Mouse (Mus musculus): Measurements from ENCODE around the gene Trim7.
"Not testable (repeated sequence)": the region's sequence is repeated elsewhere in the genome, so short reads cannot be mapped to it uniquely, and the experiment has no call there.

DNA sequence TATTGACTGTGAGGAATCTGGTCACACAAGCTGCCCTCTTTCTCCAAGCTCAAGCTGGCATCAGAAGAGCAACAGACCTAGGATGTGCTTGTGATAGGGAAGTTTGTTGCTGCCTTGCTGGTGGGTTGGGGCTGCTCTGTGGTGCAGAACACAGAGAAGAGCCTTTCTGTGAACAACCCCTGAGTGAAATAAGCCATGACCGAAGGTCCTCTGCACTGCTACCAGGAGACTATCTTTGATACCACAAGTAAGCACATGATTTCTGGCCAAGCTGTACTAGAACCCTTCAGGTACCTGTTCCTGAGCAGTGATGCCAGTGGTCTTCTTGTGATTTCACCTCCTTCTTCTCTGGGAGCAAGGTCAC is 75.6 kb downstream of the Trim7 start:
- TF ChIP-seq CTCF, EP300 (IDR thresholded peaks at IDR 0.05; ENCODE audit: low read depth): not testable (repeated sequence)

Data from heart, postnatal 0 days (tissue).